Comparison of ENCODE assay signal across 8 mouse cellular contexts in genomic region chr1:58144384-58145069, GRCm38 (mm10). TPM values are rescaled to one million over a fixed set of nuclear protein-coding genes. Genes with fewer than 3 reads are reported as not detected.
DNase-seq lines count a peak whose midpoint lies in the region; ATAC-seq and TF ChIP-seq lines count a peak whose summit lies in the region.

No protein-coding gene starts in this region.

- H3K4me3 ChIP-seq in gastrocnemius, adult 2 months: no peak overlapping the region
- H3K4me3 ChIP-seq in CH12.LX (replicated peaks in 1 of 3; ENCODE audit: low read depth in 2 of 3, low read length in 2 of 3, poor library complexity in 1 of 3): no peak overlapping the region
- no peak overlapping the region for H3K4me3 ChIP-seq in liver, embryonic 16.5 days (ENCODE audit: low read depth, low read length)

- no peaks in the 10 kb centered on the region for H3K79me2 ChIP-seq in CH12.LX (replicated peaks; ENCODE audit: control insufficient read depth, extremely low read depth, insufficient read depth, poor library complexity, severe bottlenecking)

- 50% methylated on average over 10 of the region's 10 CpGs for WGBS in liver, embryonic 16.5 days (ENCODE audit: insufficient replicate concordance)

- TF ChIP-seq CTCF in gastrocnemius, adult 2 months (IDR thresholded peaks at IDR 0.05): peak; percentile 28
- peak in 1 of 2 experiments; percentile 65; a peak in 2 of 4 replicates for TF ChIP-seq CTCF in CH12.LX (conservative IDR thresholded peaks at IDR 0.05 in 1 of 2, IDR thresholded peaks at IDR 0.05 in 1 of 2; ENCODE audit: low read depth in 2 of 2, low read length in 2 of 2)

- TF ChIP-seq POLR2A in CH12.LX (IDR thresholded peaks at IDR 0.05; ENCODE audit: low read depth, low read length): no peak

- no peak overlapping the region for H3K4me2 ChIP-seq in CH12.LX (ENCODE audit: insufficient read depth, low read depth, poor library complexity, severe bottlenecking)
- no peak overlapping the region for H3K4me2 ChIP-seq in liver, embryonic 16.5 days (ENCODE audit: low read depth, low read length)

- H3K36me3 ChIP-seq in CH12.LX (replicated peaks in 1 of 2; ENCODE audit: control insufficient read depth in 1 of 2, insufficient read depth in 1 of 2, low read length in 1 of 2): no peaks in the 10 kb centered on the region
- H3K36me3 ChIP-seq in liver, embryonic 16.5 days (ENCODE audit: control insufficient read depth, insufficient read depth): no peaks in the 10 kb centered on the region

- H3K27me3 ChIP-seq in CH12.LX (replicated peaks): no peaks in the 10 kb centered on the region
- H3K27me3 ChIP-seq in liver, embryonic 16.5 days (ENCODE audit: control insufficient read depth, insufficient read depth, low read depth, low read length): no peaks in the 10 kb centered on the region

- TF ChIP-seq EP300 in CH12.LX (IDR thresholded peaks at IDR 0.05; ENCODE audit: low read length): no peak

- TF ChIP-seq RAD21 in CH12.LX (IDR thresholded peaks at IDR 0.05; ENCODE audit: low read depth, low read length): peak; percentile 62

- no peak overlapping the region for H3K27ac ChIP-seq in gastrocnemius, adult 2 months
- H3K27ac ChIP-seq in CH12.LX (ENCODE audit: insufficient read depth, low read depth): no peak overlapping the region
- peak overlapping the region; percentile 64 for H3K27ac ChIP-seq in liver, embryonic 16.5 days (ENCODE audit: low read length)

- ATAC-seq in liver, embryonic 16.5 days (ENCODE audit: low read depth): peak; percentile 90
- no peak for ATAC-seq in megakaryocyte progenitor cell, adult 5-6 weeks (replicated peaks; ENCODE audit: poor library complexity)

- H3K4me1 ChIP-seq in CH12.LX (ENCODE audit: control insufficient read depth in 1 of 2, insufficient read depth in 2 of 2): no peaks in the 10 kb centered on the region
- H3K4me1 ChIP-seq in liver, embryonic 16.5 days (ENCODE audit: control insufficient read depth, low read depth, low read length): no peaks in the 10 kb centered on the region

- intact Hi-C loops in gastrocnemius, adult 2 months (cut with DNase I): no loop called here
- intact Hi-C loops in gastrocnemius, postnatal 14 days (cut with DNase I; ENCODE audit: low total_unique reads): no loop called here

- no peak overlapping the region for H3K9ac ChIP-seq in CH12.LX (ENCODE audit: insufficient read depth, low read depth)
- no peak overlapping the region for H3K9ac ChIP-seq in liver, embryonic 16.5 days (ENCODE audit: low read depth, low read length)

- no peaks in the 10 kb centered on the region for H3K9me3 ChIP-seq in CH12.LX (replicated peaks; ENCODE audit: low read length)
- H3K9me3 ChIP-seq in liver, embryonic 16.5 days (replicated peaks; ENCODE audit: control insufficient read depth, low read length): no peaks in the 10 kb centered on the region

- no peak for DNase-seq in gastrocnemius, adult 2 months
- DNase-seq in gastrocnemius, postnatal 10 days: no peak
- peak; percentile 17 for DNase-seq in CH12.LX (ENCODE audit: extremely low read depth)
- DNase-seq in cerebellum, adult 9-10 months: peak; percentile 20
- DNase-seq in kidney, postnatal 10 days: peak; percentile 58
- DNase-seq in gastrocnemius, postnatal 14 days: no peak

- in situ Hi-C loops in CH12.LX (cut with MboI; ENCODE audit: low pct_ligation_motif_present, low pct_unique_long_range_greater_than_20kb, low sequenced_read_pairs): no loop called here

- dilution Hi-C loops in CH12.LX (cut with MboI; ENCODE audit: extremely low pct_ligation_motif_present, extremely low pct_unique_long_range_greater_than_20kb, low sequenced_read_pairs): no loop called here

TF ChIP-seq in CH12.LX, 34 proteins besides CTCF, POLR2A, EP300 and RAD21:
- TF ChIP-seq MYC (IDR thresholded peaks at IDR 0.05; ENCODE audit: low read depth, low read length) (no peak), SMC3 (IDR thresholded peaks at IDR 0.05; ENCODE audit: low read depth, low read length) (peak; percentile 60), HCFC1 (IDR thresholded peaks at IDR 0.05; ENCODE audit: low read depth, low read length) (no peak), ZC3H11A (IDR thresholded peaks at IDR 0.05; ENCODE audit: low read depth, low read length) (no peak)

RNA-seq across cellular contexts. Expression of gene Aox3, which starts 31.6 kb away (rescaled TPM):
- 1 to 10 TPM in 1 of 2 experiments, under 1 TPM in 1; 0.45 to 1.1 TPM for total RNA-seq in gastrocnemius, adult 2 months (2021)
- under 1 TPM; 0.16 to 0.38 TPM for total RNA-seq in gastrocnemius, postnatal 10 days (2021)
- total RNA-seq in CH12.LX (2012; rRNA removed): 0.08 TPM in 2 replicates
- 0.08 and 0.43 TPM in 2 replicates for total RNA-seq in CH12.LX (2014; rRNA removed)
- 0.14 and 0.20 TPM in 2 replicates for polyA plus RNA-seq in CH12.LX (2012; ENCODE audit: insufficient read length, low read depth)
- 6.1 and 7.2 TPM in 2 replicates for polyA plus RNA-seq in liver, embryonic 16.5 days (2015; fragmentation: Nextera tagmentation; extraction: Ambion mirVana)
- total RNA-seq in gastrocnemius, postnatal 14 days (2021): under 1 TPM; 0.08 to 0.29 TPM
- not detected in 2 replicates for total RNA-seq in megakaryocyte progenitor cell, adult 5-6 weeks (2015)
- not detected in 2 replicates for total RNA-seq in megakaryocyte progenitor cell, adult 5-6 weeks (2017)

Comparison
In these comparisons a context has a peak if more than half of its experiments do, and no peak if none do; other contexts are left out.
1. DNase-seq: peak in CH12.LX (single experiment), cerebellum, adult 9-10 months (single experiment) and kidney, postnatal 10 days (single experiment); none in gastrocnemius, adult 2 months (single experiment), gastrocnemius, postnatal 10 days (single experiment) and gastrocnemius, postnatal 14 days (single experiment).